Mouse (Mus musculus) stomach, embryonic 15.5 days (tissue): Measurements from ENCODE around the gene Ggnbp2. TPM values are rescaled to one million over a fixed set of nuclear protein-coding genes. Genes with fewer than 3 reads are reported as not detected.

Experiments
- ATAC-seq: fragments of 200-750 bp; cut with Nextera tagmentation; 2 replicates; pipeline ENCODE4 v1.8.0; 2017; ENCODE audit warnings: low read depth, moderate number of reproducible peaks, moderate TSS enrichment; ENCODE audit not compliant: insufficient read depth, low FRiP score
- H3K27ac ChIP-seq: fragments of 300-500 bp; sonication (generic); 2 replicates; pipeline ENCODE4 v1.5.1; 2015; ENCODE audit warnings: mild to moderate bottlenecking, inconsistent platforms
- H3K27me3 ChIP-seq: fragments of 300-500 bp; sonication (generic); replicated peaks from 2 replicates; pipeline ENCODE4 v1.6.1; 2015; ENCODE audit warnings: inconsistent platforms
- H3K36me3 ChIP-seq: fragments of 300-500 bp; sonication (generic); 2 replicates; pipeline ENCODE4 v1.6.1; 2015; ENCODE audit warnings: inconsistent platforms
- H3K4me1 ChIP-seq: fragments of 300-500 bp; sonication (generic); 2 replicates; pipeline ENCODE4 v1.6.1; 2015; ENCODE audit warnings: inconsistent platforms
- H3K4me2 ChIP-seq: fragments of 300-500 bp; sonication (generic); 2 replicates; pipeline ENCODE4 v1.6.1; 2015; ENCODE audit warnings: mild to moderate bottlenecking, inconsistent platforms
- H3K4me3 ChIP-seq: fragments of 300-500 bp; sonication (generic); replicated peaks from 2 replicates; pipeline ENCODE4 v1.5.1; 2015; ENCODE audit warnings: inconsistent platforms
- H3K9ac ChIP-seq: fragments of 300-500 bp; sonication (generic); 2 replicates; pipeline ENCODE4 v1.6.1; 2015; ENCODE audit warnings: inconsistent platforms
- H3K9me3 ChIP-seq: fragments of 300-500 bp; sonication (generic); 2 replicates; pipeline ENCODE4 v1.6.1; 2016; ENCODE audit warnings: inconsistent platforms
- WGBS: fragments of 180-500 bp; shearing (Covaris S2); methylation state at CpG from one replicate; pipeline ENCODE4 v1.1.7; 2015; 5-methylcytosine and 5-hydroxymethylcytosine counted together
- polyA plus RNA-seq: library from polyadenylated mRNA; unstranded; fragments of >200 nt; fragmentation: Nextera tagmentation; extraction: Ambion mirVana; gene quantifications from 2 replicates; pipeline ENCODE4 v1.2.1, GENCODE M21; 2015

Ggnbp2 gene
- 69.8 and 76.7 TPM in 2 replicates for polyA plus RNA-seq

- peak within 1 kb of the TSS; percentile 94 for H3K9ac ChIP-seq
- H3K4me2 ChIP-seq, result peak within 1 kb of the TSS; percentile 73
- no peaks in the 10 kb centered on the region for H3K27me3 ChIP-seq
- peaks cover 3% of the 10 kb centered on the region; the same call in 1 of the 2 replicates for H3K4me1 ChIP-seq
- peak; percentile 84 for ATAC-seq
- WGBS, result under 1% methylated on average over 50 of the region's 62 CpGs
- peak within 1 kb of the TSS; percentile 99 for H3K27ac ChIP-seq
- no peaks in the 10 kb centered on the region for H3K9me3 ChIP-seq
- peak within 1 kb of the TSS; percentile 94 for H3K4me3 ChIP-seq
- H3K36me3 ChIP-seq, result no peaks in the 10 kb centered on the region
These were observed at the start of gene Ggnbp2 for GRCm38 (mm10) chr11:84870337-84871043. Ggnbp2 (minus strand) TSS chr11:84870817.

GRCm38 (mm10) chr11:84919951-84920350, 49.3 kb upstream of the Ggnbp2 start:
- no peak for ATAC-seq
- 66% methylated on average over 7 of the region's 7 CpGs for WGBS
- Histone ChIP-seq H3K9ac (no peak overlapping the region), H3K9me3 (no peaks in the 10 kb centered on the region), H3K27me3 (no peaks in the 10 kb centered on the region), H3K36me3 (no peaks in the 10 kb centered on the region), H3K4me1 (no peaks in the 10 kb centered on the region; the same call in 1 of the 2 replicates), H3K4me2 (no peak overlapping the region), H3K4me3 (no peak overlapping the region), H3K27ac (no peak overlapping the region)

GRCm38 (mm10) chr11:84919276-84919675, 48.7 kb upstream of the Ggnbp2 start:
- ATAC-seq, result no peak
- H3K4me1 ChIP-seq, result peaks cover 4% of the 10 kb centered on the region
- H3K27ac ChIP-seq, result no peak overlapping the region
- no peaks in the 10 kb centered on the region for H3K9me3 ChIP-seq
- H3K27me3 ChIP-seq, result no peaks in the 10 kb centered on the region
- WGBS, result 36% methylated on average over 3 of the region's 3 CpGs
- no peak overlapping the region for H3K9ac ChIP-seq
- H3K4me2 ChIP-seq, result no peak overlapping the region
- H3K36me3 ChIP-seq, result no peaks in the 10 kb centered on the region
- no peak overlapping the region for H3K4me3 ChIP-seq

GRCm38 (mm10) chr11:84918425-84918824, 47.8 kb upstream of the Ggnbp2 start:
- Histone ChIP-seq H3K9me3 (no peaks in the 10 kb centered on the region), H3K36me3 (no peaks in the 10 kb centered on the region), H3K4me1 (peaks cover 4% of the 10 kb centered on the region), H3K4me3 (no peak overlapping the region), H3K27me3 (no peaks in the 10 kb centered on the region), H3K9ac (no peak overlapping the region), H3K4me2 (peak overlapping the region; percentile 33), H3K27ac (no peak overlapping the region)
- WGBS, result 6% methylated on average over 16 of the region's 16 CpGs
- ATAC-seq, result peak; percentile 59; the same call in 1 of the 2 replicates

GRCm38 (mm10) chr11:84916703-84917300, 46.2 kb upstream of the Ggnbp2 start:
- Histone ChIP-seq H3K4me1 (peaks cover 4% of the 10 kb centered on the region), H3K9ac (0 out of 2 replicates have a peak overlapping the region, but pooled peaks have one; percentile 16), H3K9me3 (no peaks in the 10 kb centered on the region), H3K36me3 (peaks cover 4% of the 10 kb centered on the region; the same call in 1 of the 2 replicates), H3K4me2 (peak overlapping the region; percentile 52), H3K4me3 (peak overlapping the region; percentile 95), H3K27ac (no peak overlapping the region), H3K27me3 (no peaks in the 10 kb centered on the region)
- WGBS, result 58% methylated on average over 7 of the region's 7 CpGs
- ATAC-seq, result no peak

- Histone ChIP-seq H3K27me3 (no peaks in the 10 kb centered on the region), H3K4me1 (peaks cover 4% of the 10 kb centered on the region), H3K36me3 (peaks cover 7% of the 10 kb centered on the region), H3K9ac (peak within 1 kb of the TSS; percentile 85), H3K4me2 (peak within 1 kb of the TSS; percentile 52), H3K9me3 (no peaks in the 10 kb centered on the region), H3K4me3 (peak within 1 kb of the TSS; percentile 95), H3K27ac (peak within 1 kb of the TSS; percentile 37; the same call in 1 of the 2 replicates)
- ATAC-seq, result peak; percentile 85
- 4% methylated on average over 34 of the region's 34 CpGs for WGBS
These were observed 45.6 kb upstream of the Ggnbp2 start, which contains the start of gene Znhit3 for GRCm38 (mm10) chr11:84916053-84916702. Znhit3 (minus strand) TSS chr11:84916366.

- Histone ChIP-seq H3K9ac (no peak overlapping the region), H3K4me1 (peaks cover 4% of the 10 kb centered on the region), H3K36me3 (peaks cover 19% of the 10 kb centered on the region), H3K4me2 (peak overlapping the region; percentile 52), H3K4me3 (no peak overlapping the region), H3K27me3 (no peaks in the 10 kb centered on the region), H3K27ac (no peak overlapping the region), H3K9me3 (no peaks in the 10 kb centered on the region)
- no peak for ATAC-seq
- 86% methylated on average over 5 of the region's 5 CpGs for WGBS
These were observed 44.1 kb upstream of the Ggnbp2 start for GRCm38 (mm10) chr11:84914673-84915072.

GRCm38 (mm10) chr11:84910411-84910810, 39.8 kb upstream of the Ggnbp2 start:
- no peaks in the 10 kb centered on the region for H3K9me3 ChIP-seq
- H3K27me3 ChIP-seq, result no peaks in the 10 kb centered on the region
- peaks cover 44% of the 10 kb centered on the region for H3K36me3 ChIP-seq
- H3K4me3 ChIP-seq, result no peak overlapping the region
- 85% methylated on average over 4 of the region's 4 CpGs for WGBS
- no peak for ATAC-seq
- no peak overlapping the region for H3K9ac ChIP-seq
- no peak overlapping the region for H3K27ac ChIP-seq
- peaks cover 4% of the 10 kb centered on the region for H3K4me1 ChIP-seq
- no peak overlapping the region for H3K4me2 ChIP-seq

- H3K27me3 ChIP-seq, result no peaks in the 10 kb centered on the region
- H3K27ac ChIP-seq, result no peak overlapping the region
- 91% methylated on average over 6 of the region's 6 CpGs for WGBS
- no peak overlapping the region for H3K9ac ChIP-seq
- no peaks in the 10 kb centered on the region for H3K9me3 ChIP-seq
- ATAC-seq, result no peak
- no peaks in the 10 kb centered on the region for H3K4me1 ChIP-seq
- no peak overlapping the region for H3K4me3 ChIP-seq
- H3K36me3 ChIP-seq, result peaks cover 47% of the 10 kb centered on the region
- H3K4me2 ChIP-seq, result no peak overlapping the region
These were observed 37.9 kb upstream of the Ggnbp2 start for GRCm38 (mm10) chr11:84908480-84908879.

- no peak for ATAC-seq
- Histone ChIP-seq H3K36me3 (peaks cover 55% of the 10 kb centered on the region), H3K4me3 (no peak overlapping the region), H3K4me2 (no peak overlapping the region), H3K27me3 (no peaks in the 10 kb centered on the region), H3K4me1 (no peaks in the 10 kb centered on the region), H3K9me3 (no peaks in the 10 kb centered on the region), H3K9ac (no peak overlapping the region), H3K27ac (no peak overlapping the region)
- 54% methylated on average over 3 of the region's 3 CpGs for whole genome bisulfite sequencing
These were observed 36.5 kb upstream of the Ggnbp2 start for GRCm38 (mm10) chr11:84907081-84907480.

- H3K4me2 ChIP-seq, result no peak overlapping the region
- peaks cover 54% of the 10 kb centered on the region for H3K36me3 ChIP-seq
- no peaks in the 10 kb centered on the region for H3K9me3 ChIP-seq
- no peak overlapping the region for H3K27ac ChIP-seq
- 83% methylated on average over 9 of the region's 9 CpGs for WGBS
- H3K9ac ChIP-seq, result no peak overlapping the region
- H3K4me3 ChIP-seq, result no peak overlapping the region
- no peaks in the 10 kb centered on the region for H3K27me3 ChIP-seq
- no peak for ATAC-seq
- no peaks in the 10 kb centered on the region for H3K4me1 ChIP-seq
These were observed 34.1 kb upstream of the Ggnbp2 start for GRCm38 (mm10) chr11:84904597-84905144.
